Mouse (Mus musculus) thymus, postnatal 36 days (tissue): ENCODE measurements at regions not wholly inside any gene's neighbourhood (a gene's known extent, or its start where the extent isn't known, plus 50 kb on each side); places are given as distances from the start of the nearest gene placed in this dataset.

Experiments used
- DNase-seq, 2 experiments: peaks; one replicate each; pipeline ENCODE4 v3.0.0; 2022; ENCODE audit warnings: mixed read lengths in 2 of 2

GRCm38 (mm10) chr2:166351984-166352383, 196.5 kb upstream of the Sulf2 start:
- no peak for DNase-seq

GRCm38 (mm10) chr2:166351581-166351980, 196.1 kb upstream of the Sulf2 start:
- no peak for DNase-seq

GRCm38 (mm10) chr2:166348654-166349053, 193.2 kb upstream of the Sulf2 start:
- no peak for DNase-seq

DNA sequence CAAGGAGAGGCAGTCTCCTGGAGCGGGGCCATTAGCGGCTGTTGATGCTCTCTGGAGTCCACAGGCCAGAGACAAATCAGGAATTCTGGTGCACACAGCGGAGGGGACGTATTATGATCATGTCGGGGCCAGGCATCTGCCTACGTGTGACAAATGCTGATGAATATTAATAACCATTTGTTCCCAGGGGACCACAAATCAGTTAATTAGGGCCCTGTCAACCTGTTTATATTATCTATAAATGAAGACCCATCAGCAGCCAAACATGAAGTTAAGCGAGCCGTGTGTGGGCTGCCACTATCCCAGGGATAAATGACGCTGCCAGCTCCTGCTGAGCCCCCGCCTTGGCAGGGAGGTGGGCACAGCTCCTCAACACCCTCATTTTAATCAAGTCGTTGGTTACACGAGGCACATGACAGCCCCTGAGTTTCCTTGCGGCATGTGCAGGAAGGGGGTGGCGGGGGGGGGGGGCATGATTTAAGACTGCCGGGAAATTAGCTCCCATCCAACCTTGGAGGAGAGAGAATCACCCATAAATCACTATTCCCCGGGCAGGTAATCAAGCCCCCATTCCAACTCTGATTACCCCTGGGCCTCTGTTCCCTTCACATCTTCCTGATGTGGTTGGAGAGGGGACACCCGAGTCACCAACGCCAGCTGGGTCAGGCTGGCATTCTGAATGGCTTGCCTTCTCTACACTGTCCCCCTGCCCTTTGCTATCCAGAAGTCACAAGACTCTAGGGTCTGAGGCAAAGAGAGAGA, 191.1 kb upstream of the Sulf2 start:
- no peak for DNase-seq

DNA sequence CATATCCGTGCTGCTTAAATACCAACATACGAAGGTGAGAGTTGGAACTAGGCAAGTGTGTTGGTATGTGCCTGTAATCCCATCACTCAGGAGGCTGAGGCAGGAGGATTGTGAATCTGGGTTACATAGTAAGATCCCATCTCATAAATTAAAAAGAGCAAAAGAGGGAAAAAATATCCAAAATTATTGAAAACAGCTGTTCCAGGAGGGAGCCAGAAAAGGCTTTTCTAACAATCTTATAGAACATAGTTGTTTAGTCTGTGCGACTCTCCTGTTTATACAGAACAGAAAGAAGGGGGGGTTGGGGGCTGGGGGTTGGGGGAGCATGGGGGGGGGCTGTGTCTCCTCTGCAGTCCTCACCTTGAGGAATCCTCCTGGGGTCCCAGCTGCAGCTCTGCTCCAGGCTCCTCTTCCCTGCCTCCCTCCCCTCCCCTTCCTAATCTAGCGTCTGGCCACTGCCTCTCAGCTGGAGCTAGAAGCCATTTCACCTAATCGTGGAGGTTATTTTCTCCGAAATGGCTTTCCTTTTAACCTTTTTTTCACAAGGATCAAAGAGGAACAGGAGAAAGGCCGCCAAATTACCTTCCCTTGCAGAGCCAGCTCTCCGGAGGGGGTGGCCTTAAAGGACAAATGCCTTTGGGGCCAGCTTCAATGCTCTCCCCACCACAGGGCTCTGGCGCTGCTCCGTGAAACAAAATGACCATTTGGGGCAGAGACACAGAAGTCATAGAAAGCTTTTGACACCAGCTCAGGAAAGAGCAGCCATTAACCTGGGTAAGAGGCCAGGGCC, 188.3 kb upstream of the Sulf2 start:
- no peak for DNase-seq

GRCm38 (mm10) chr2:166342407-166342806, 186.9 kb upstream of the Sulf2 start:
- no peak for DNase-seq

DNA sequence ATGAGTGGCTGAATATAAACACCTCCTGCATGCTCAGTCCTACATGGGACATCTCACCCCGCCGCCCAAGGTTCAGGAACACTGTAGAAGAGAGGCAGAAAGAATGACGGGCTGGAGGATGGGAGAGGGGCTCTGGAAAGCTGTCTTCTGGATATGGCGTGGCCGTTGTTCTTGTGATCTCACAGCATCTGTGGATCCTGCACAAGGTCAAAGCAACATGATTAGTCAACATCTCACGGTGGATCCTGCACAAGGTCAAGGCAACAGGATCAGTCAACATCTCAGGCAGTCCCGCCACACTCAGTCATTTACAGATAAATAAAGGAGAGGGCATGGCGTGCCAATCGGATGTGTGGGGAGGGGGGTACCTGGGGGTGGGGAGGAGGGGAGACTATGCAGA, 184.7 kb upstream of the Sulf2 start:
- no peak for DNase-seq

GRCm38 (mm10) chr2:166339427-166339826, 184.0 kb upstream of the Sulf2 start:
- DNase-seq = peak; percentile 13 to 17

- DNase-seq = no peak
Measured at GRCm38 (mm10) chr2:166338396-166339085, 183.1 kb upstream of the Sulf2 start.

DNA sequence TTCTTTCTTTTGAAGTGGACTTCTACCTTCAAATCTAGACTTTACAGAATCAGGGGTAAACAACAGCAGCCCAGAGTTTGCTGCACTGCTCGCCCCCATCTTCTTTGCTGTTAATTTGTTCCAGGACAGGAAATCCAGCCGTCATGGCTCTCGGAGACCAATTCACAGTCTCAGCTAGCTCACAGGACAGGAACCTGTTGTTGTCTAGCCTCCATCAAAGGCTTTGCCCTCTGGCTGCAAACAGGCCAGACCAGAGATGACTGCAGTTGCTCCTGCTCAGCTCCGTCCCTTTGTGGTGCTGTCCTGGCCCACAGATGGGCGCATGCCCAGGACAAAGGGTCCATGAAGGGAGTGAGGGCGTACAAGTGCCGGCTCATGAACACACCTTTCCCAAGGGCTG, 182.2 kb upstream of the Sulf2 start:
- no peak for DNase-seq

GRCm38 (mm10) chr2:166335702-166336101, 180.2 kb upstream of the Sulf2 start:
- no peak for DNase-seq

DNA sequence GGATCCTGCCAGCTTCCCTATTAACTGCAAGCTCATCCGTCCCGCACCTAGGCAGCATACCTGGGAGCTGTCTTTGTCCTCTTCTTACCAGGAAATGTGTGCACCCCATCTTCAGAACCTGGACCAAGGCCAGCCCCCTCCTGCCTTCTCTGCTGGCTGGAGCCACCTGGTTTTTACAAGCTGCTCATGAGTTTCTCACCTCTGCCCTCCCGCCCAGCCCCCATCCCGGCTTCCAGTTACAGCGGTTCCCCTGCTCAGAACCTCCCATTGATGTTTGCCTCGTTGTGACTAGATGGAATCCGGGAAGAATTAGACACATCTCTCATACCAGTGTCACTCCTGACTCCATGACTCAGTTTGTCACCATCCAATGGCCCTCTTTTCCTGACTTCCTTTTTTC, 179.1 kb upstream of the Sulf2 start:
- DNase-seq = no peak

DNA sequence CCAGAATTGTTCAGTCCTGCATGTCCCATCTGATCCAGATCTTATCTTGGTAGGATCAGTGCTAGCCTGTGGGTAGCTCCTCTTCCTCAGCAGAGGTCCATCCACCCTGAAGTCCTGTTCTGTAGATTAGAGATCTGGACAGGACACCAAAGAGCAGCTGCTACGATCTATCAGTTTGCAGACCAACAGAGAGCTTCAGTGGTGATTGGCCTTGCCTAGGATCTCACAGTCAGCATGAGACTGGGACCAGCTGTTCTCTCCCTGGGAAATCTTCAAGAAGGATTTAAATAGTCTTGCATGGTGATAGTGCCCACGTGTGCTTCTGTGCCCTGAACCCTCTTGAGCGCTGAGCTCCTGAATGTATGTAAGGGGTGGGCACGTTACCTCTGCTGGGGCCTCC, 178.4 kb upstream of the Sulf2 start:
- DNase-seq = no peak

DNA sequence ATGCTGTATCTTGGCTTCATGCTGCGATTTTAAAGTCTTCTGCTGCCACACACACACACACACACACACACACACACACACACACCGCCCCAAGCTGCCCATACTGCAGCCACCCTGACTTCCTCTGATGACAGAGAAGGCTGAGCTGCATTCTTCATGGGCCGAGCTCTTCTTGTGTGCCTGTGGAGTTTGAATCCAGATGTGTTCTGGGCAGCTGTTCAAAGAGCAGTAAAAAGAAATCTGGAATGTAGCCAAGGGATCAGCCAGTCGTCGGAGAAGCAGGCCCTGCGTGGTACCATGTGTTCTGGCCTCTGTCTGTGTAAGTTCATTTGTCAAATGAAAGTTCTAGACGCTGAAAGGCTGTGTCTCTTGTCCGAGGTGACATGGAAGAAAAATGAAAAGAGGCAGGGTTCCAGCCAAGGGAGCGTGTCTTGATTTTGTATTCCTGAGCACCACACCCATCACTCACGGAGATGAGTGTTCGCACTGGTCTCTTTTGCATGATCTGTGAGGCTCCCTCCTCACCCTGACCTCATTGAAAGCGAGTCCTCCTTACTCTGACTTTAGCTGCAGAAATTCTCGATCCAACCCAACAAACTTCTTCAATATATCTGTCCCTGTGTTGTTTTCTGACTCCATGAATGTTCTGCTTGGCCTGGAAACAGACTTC, 177.4 kb upstream of the Sulf2 start:
- DNase-seq = no peak

DNA sequence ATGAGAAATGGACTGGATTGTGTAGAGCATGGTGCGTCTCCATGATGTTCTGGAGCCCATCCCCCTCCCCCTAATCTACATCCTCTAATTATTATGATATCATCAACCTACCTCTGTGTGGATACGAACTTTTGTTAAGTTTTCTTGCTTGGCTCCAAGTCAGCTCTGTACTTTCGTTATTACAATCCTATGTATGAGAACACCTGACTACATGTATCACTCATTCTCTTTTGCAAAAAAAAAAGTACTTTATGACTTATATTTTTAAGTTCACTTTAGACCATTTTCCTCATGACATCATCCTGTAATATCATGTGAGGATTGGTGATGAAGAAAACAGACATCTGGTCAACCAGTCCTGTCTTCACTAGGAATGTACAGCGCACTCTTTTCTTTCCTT, 175.7 kb upstream of the Sulf2 start:
- DNase-seq = no peak

GRCm38 (mm10) chr2:166330364-166330763, 174.9 kb upstream of the Sulf2 start:
- DNase-seq = no peak

DNA sequence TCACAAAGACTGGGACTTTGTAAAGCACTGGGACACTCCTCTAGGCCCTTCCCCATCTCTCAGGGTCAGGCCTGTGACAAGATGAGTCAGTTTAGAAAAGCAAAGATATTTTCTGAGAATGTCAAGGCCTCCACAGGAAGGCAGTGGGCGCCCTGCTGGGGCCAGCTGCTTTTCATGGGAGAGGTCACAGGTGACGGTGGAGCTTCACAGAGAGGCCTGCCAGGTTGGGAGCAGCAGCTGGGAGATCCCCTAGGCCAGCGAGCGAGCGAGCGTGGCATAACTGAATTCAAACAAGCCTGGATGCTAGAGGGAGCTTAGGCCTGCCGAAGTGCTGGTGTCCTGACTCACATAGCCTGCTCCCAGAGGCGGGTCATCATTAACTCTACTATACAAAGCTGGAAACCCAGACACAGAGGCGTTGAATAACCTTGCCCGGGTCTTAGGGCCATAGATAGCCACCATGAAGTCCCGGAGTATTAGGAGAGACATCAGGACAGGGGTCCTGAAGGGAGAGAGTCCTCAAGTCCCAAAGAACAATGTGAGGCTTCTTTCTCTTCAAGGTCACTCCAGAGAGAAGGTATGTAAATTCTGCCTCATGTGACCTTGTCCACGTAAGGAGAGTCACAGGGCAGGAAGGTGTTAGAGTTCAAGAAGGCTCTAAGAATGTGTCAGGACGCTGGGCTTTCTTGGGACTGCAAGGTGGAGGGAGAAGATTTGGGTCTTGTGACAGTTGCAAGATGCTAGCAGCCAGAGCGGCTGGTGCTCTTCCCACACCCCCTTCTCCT, 174.3 kb upstream of the Sulf2 start:
- no peak for DNase-seq

DNA sequence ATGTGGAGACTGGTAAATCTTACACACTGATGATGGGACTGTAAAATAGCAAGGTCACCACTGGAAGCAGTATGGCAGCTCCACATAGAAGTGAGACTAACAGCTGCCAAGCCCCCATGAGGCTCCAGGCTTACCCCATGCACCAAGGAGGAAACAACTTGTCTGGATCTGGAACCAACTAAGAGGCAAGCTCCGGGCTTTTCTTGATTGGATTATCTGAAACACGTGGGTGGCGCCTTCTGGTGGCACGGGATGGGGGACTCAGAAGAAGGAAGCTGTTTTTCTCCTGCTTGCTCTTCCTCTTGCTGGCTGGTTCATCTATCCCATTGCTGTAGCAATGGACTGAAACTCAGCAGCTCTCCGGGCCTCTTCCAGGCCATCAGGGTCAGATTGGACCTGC, 171.5 kb upstream of the Sulf2 start:
- DNase-seq = no peak

DNA sequence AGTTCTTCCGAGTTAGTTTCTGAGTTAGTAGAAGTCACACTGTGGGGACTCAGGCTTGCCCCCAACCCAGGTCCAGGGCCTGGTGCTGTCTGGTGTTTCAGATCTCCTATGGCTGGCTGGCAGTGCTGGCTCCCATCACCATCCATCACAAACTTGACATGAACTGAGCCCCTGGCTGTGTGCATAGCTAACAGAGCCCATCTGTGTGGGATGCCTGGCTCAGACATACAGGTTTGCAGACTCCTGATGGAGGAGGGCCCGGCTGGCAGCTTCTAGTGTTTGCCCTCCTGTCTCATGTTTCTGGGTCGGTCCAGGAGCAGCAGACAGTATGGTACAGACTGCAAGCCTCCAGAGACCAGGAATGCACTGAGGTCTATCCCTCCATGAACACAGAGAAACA, 169.5 kb upstream of the Sulf2 start:
- no peak for DNase-seq

DNA sequence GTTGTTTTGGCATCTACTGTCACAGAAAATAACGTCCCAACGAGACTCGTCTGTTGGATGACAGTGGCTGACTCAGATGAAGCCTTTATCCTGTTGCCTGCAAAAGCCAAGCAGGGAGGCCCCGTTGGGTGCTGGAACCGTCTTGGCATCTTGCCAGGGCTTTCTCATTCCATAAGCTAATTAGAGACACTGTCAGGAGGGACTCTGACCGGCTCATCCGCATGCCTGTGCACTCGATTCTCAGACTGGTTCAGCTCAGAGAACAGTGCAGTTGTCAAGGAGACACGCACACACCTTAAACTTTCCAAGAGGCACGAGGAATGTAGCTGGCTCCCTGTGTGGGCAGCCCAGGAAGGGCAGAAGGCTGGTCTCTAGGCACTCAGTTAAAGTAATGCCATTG, 169.0 kb upstream of the Sulf2 start:
- no peak for DNase-seq

DNA sequence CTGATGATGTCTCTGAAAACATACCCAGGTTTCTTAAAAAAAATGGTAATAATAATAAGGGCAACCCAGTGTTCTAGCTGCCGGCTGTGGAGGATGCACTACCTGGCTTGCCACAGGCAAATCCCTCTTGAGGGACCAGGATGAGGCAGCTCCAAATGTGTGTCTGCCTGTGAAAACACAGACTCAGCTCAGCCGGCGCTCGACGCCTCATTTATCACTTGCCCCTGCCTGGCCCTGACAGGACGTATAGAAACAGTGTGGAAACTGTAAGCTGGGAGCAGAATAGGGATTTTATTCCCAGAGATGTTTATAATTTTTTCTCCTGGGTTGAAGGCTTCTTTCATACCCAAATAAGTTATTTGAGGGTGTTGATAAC, 167.2 kb upstream of the Sulf2 start:
- no peak for DNase-seq

- DNase-seq = no peak
Measured at GRCm38 (mm10) chr2:166321992-166322667, 166.7 kb upstream of the Sulf2 start.
